Mouse (Mus musculus) CD4-positive helper T cell, adult 2 months (primary cell): ENCODE measurements at regions not wholly inside any gene's neighbourhood (a gene's known extent, or its start where the extent isn't known, plus 50 kb on each side); places are given as distances from the start of the nearest gene placed in this dataset.
"Not testable (repeated sequence)": the region's sequence is repeated elsewhere in the genome, so short reads cannot be mapped to it uniquely, and the experiment has no call there.

Source experiments
- DNase-seq: peaks from one replicate; pipeline ENCODE4 v3.0.0-alpha.2; 2012; ENCODE audit warnings: low read depth, missing footprints, low spot score

DNA sequence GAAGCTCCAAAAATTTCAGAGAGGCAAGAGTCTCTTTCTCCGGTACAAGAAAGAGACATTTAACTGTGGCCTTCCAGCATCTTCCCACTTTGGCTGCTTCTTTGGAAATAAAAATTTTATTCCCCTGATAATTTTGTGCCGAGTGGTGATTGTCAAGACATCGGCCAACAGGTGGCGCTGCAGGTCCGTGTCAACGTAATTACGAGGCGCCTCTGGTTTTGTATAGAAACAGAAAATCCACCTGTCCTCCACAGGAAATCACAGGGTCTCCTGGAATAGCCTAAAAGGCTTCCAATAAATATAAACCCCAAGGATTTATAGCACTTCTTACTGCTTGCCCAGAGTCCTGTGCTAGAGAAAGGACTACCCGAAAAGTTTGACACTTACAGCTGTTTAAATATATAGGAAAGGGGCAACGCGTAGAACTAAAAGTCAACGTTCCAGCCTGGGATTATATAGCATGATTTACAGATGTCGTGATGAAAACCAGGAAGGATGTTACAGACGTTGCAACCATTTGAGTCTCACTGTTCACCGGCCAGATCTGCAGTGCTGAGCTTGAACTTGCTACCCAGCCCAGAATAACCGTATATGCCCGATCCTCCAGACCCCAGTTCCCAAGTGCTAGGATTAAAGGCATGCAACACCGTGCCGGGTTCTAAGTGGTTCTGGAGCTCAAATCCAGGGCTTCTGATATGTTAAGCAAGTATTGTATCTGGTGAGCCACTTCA lies 251.3 kb upstream of the Tgfbr2 start:
- DNase-seq: peak; percentile 54

DNA sequence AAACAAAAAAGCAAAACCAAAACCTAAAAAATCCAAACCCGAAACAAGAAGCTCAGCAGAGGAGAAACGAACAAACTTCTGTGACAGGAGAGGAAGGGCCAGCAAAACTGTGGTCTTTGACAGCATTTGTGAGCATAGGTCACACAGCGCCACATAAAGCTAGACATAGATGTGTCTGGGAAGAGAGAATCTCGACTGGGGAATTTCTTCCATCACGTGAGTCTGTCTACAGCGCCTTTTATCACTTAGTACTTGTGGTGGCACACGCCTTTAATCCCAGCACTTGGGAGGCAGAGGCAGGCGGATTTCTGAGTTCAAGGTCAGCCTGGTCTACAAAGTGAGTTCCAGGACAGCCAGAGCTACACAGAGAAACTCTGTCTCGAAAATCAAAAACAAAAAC lies 250.2 kb upstream of the Tgfbr2 start:
- DNase-seq: not testable (repeated sequence)

DNA sequence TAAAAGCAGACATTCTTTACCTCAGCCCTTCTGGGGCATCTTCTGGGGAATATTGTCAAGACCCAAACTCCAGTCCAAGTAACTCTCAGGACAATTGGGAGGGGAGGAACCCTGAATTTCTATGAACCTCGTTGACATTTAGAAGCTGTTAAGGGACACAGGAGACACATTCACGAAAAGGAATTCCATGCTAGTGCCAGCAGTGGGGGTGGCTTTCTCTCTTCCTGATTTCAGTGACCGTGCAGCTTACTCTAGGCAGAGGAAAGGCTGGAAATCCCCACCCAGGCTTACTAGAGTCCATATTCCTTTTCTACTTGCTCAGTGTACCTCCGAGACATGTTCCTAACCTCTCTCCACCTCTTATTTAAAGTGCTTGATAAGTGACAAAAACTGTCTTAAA lies 239.9 kb upstream of the Tgfbr2 start:
- DNase-seq: no peak

DNA sequence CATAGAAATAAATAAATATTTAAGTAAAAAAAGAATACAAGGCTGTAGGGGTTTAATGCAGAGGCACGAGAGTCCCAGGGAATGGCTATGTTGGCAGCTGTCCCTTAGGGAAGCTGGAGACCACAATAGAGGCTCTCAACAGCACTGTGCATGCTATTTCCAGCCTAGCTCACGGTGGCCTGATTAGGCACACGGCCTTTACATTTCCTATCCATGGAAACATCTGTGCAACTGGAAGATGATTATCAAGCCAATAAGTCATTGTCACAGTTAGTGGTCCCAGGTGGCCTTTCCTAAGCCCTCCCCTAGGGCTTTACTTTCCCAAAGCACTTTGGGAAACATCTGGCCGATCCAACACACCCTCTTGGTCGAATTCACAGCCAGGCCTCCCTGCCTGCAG lies 235.9 kb upstream of the Tgfbr2 start:
- no peak for DNase-seq

DNA sequence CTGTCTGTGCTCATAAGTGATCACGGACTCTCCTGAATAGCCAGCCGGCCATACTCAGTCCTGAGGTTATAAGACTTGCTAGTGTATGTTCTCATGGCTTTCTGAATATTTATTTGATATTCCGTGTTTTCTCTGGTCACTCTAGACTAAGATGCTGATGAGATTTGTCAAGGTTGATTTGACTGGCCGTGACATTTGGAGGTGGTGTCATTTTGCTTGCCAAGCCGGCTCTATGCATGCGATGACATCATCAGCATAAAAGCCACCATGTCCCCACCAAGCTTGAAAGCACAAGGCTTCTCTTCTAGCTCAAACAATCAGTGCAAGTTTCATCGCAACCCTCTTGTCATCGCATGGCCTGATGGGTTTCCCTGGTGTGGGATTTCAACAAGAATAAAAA lies 235.3 kb upstream of the Tgfbr2 start:
- DNase-seq: no peak

DNA sequence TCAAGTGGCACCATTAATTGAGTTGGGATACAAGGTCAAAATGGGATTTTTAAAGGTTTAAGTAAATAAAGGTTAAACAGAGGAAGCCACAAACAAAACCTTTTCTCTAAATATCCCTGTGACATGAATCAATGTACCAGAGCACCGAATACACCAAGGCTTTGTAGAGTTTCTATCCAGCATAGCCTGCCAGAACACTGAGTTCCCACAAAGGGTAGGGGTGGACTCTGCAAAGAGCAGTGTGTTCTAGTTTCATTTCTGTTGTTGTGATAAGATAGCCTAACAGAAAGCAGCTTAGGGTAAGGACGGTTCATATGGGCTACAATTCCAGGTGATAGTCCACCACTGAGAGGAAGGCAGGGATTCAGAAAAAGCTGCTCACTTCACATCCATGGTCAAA lies 233.0 kb upstream of the Tgfbr2 start:
- DNase-seq: no peak

DNA sequence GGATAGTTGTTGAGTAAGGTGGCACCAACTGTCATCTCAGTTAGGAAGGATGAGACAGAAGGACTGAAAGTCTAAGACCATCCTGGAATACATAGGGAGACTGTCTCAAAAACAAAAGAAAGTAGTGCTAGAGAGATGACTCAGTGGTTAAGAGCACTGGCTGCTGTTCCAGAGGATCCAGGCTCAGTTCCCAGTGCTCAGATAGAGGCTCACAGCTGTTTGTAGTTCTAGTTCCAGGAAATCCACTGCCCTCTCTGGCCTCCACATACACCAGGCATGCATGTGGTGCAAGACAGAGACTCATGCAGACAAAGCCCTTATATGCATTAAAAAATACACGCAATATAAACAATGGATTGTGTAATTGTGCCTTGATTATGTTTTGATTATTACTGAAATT lies 229.9 kb upstream of the Tgfbr2 start:
- DNase-seq: no peak

DNA sequence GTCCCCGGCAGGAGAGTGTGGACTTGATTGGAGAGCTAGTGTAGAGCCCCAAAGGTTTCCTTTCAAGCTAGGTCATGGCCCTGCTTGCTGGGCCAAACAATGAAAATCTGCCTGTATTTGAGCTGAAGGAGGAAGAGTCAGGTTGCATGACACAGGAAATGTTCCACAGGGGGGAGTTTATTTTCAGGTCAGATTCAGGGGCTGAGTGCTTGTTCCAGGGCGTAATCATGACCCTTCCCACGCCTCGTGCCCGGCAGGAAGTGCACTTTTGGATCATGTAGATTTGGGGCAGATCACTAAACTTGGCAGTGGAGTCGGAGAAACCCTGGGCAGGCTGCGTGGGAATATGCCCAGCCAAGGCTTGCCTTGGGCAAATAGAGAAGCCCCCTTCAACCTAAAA lies 226.7 kb upstream of the Tgfbr2 start:
- DNase-seq: no peak

DNA sequence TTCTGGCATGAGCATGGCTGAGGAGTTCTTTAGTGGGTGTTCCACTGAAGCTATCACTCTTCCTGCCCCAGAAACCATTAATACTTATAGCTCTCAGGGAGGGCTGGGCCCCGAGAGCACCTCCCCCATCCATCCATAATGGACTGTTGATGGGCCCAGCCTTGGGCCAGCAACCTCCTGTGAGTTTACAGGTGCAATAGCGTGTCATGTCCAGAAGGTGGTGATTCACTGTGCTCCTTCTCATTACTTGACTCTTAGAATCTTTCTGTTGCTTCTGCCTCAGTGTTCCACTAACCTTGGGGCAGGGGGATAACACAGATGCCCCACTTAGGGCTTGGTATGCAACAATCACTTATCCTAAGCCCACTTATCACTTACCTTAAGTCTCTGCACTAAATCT lies 225.1 kb upstream of the Tgfbr2 start:
- peak; percentile 17 for DNase-seq

DNA sequence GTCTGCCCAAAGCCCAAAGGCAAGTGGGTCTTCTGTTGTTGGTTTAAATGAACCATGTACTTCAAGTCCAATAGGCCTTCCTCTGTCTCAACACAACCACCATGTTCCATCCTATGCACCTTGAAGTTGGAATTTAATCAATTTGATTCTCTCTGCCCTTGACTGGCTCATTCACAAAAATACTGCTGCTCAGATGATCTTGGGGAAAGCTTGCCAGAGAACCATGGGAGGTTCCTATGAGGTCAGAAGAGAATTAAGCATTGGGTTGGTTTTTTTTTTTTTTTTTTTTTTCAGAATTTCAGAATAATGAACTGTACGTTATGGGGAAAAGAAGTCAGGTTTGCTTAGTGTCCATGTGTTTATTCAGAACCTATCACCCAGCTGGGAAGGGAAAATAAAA lies 224.1 kb upstream of the Tgfbr2 start:
- DNase-seq: no peak

DNA sequence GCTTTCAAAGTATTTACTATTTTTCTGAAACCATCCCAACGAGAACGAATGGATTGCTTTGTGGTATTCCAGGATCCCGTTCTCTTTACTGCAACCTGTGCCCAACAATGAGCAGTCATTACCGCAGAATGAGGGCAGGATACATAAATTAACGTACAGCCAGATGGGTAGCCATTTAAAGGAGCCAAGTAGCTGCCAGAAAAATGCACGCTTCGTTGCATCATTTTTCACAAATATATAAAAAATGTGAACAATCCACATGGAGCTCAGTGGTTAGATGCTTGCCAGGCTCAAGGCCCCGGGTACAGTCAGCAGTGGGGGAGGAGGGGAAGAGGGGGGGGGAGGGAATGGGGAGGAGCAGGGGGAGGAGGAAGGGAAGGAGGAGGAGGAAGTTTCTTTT lies 217.1 kb upstream of the Tgfbr2 start:
- no peak for DNase-seq

DNA sequence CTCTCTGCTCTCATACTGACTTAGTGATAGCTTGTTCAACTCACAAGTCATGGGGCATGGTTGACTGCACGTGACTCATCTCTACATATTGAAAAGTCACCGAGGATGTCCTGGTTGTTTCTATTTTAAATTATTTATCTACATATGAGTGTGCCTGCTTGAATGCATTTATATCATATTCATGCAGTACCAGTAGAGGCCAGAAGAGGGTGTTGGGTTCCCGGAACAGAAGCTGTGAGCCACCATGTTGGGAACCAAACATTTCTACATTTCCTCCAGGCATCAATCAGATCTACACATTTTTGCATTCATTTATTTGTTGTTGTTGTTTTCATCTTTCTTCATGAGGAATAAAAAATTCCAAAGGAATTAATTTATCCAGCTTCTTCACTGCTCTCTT lies 214.6 kb upstream of the Tgfbr2 start:
- no peak for DNase-seq

DNA sequence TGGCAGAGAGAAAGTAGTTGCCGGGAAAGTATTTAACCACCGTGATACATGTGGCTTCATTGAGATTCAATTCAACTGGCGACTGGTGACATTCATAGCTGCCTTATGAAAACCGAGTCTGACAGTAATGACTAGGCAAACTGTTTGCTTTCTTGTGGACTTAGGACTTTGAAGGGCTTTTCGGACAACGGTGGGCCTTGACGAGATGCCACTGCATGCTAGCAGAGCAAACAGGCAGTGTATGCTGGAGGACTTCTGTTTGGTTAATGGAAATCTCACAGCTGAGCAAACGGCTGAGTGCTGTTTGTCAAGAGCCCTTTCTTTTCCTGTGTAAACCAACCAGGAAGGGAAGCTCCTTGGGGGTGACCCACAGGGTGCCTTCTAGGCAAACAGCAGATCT lies 213.7 kb upstream of the Tgfbr2 start:
- DNase-seq: no peak

DNA sequence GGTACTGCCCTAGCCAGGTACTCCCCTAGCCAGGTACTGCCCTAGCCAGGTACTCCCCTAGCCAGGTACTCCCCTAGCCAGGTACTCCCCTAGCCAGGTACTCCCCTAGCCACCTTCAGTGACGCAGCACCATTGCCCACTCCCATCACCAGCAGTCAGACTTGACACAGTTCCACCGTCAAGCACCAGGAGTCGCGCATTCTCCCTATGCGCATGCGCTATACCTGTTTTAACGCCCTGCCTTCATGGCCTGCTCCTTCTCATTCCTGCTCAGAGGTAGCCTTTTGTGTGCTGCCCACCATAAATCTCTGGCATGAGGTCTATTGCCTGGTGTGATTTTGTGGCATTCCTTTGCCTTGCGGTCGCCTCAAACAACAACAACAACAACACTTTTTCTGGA lies 212.9 kb upstream of the Tgfbr2 start:
- DNase-seq: no peak

DNA sequence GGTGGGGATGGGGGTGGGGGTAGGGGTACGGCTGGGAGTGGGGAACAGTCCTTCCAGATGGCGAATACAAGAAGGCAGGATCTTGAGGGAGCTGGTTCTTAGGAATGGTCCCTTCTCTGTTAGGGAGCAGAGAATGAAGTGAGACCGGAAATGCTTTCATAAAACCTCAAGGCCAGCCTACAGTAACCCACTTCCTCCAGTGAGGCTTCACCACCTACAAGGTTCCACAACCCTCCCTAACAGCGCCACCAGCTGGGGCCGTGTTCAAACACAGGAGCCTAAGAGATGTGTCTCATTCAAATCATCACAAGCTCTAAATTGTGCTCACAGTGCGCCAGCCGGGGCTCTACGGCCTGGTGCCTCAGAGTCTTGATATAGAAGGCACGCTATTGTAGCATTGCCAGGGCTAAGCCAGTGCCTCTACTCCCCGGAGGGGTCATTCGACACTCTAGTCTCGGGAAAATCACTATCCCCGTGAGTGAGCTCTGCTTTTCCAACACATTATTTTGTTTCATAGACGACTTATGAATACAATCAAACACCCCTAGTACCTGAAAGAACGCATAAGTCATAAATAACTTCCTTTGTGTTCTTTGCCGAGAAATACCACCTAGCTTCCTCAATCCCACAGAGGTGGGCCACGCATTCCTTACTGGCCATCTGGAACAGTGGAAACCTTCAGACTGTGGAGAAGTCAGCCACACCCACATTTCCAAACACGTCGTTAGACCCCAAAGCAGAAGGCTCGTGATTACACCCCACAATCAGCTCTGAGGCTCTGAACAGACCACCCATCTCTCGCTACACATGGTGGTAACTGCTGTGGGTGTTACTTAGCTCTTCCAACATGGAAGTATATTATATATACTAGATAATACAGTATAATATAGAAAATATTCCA lies 209.3 kb upstream of the Tgfbr2 start:
- DNase-seq: peak; percentile 92

DNA sequence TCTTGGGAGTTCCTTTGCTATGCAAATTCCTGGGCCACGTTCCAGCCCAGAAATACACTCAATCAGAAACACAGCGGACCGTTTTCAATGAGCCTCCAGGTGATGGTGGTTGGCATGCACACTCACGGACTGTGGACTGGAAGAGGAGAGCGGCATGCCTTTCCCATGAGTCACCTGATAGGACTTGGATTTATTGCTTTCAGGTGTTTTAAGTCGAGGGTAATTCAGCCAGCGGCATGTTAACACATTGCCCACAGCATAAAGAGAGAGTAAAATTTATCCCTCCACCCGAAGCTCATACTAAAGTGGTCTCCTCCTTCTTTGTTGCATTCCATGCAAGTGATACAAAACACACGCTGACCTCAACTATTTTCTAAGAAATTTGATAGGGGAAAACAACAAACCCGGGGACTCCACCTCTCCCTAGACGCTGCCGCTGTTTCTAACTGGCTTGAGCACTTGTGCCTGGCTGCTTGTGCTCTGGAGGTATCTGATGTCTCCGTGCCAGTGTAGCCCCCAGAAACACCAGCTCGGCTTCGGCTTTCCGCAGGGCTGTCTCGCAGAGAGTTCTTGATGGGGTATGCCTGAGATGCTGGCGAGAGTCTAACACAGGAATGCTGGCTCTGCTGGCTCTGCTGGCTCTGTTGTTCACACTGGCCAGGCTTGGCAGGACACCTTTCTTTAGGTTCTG lies 208.4 kb upstream of the Tgfbr2 start:
- DNase-seq: peak; percentile 23

DNA sequence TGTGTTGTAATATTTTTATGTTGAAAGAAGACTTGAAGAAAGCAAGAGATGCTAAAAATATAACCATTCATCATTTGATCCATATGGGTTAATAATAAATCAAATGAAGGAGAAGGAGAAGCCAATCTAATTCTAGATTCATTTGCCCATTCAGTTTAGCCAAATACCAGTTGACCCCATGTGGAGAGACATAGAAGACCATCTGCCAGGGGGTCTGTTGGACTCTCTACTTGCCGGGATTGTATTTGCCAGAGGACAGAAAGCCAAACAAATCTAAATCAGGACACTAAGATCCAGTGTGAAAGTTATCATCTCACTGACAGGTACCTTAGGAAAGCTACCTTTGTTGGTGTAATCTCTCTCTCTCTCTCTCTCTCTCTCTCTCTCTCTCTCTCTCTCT lies 202.5 kb upstream of the Tgfbr2 start:
- DNase-seq: no peak

DNA sequence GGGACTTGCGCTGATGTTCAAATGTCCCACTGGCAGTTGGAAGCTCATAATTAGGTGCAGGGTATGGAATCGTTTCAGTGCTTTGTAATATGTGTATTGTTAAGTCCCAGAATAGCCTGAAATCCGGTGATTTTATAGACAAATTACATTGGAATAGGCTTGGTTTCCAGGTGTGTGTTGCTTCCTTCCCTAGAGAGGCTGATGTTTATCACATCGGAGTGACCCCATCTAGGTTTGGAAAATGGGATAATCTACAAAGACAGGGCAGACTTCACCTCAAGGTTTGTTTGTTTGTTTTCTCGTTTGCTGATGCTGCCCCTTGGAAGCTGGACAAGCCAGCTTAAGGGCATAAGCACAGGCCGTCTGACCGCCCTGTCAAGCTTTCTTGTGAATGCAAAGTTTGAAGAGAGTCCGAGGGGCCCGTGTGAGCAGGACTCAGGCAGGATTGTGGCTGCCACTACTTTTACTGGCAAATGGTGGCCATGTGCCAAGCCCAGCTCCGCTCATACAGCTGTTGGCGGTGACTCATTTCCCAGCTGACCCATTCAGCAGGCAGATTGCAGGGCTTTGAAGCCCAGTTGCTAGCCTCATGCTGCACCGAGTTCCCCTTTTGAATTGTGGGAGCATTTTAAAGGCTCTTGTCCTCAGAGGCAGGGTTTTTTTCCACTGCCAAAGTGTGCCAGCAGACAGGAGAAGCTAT lies 200.6 kb upstream of the Tgfbr2 start:
- no peak for DNase-seq

DNA sequence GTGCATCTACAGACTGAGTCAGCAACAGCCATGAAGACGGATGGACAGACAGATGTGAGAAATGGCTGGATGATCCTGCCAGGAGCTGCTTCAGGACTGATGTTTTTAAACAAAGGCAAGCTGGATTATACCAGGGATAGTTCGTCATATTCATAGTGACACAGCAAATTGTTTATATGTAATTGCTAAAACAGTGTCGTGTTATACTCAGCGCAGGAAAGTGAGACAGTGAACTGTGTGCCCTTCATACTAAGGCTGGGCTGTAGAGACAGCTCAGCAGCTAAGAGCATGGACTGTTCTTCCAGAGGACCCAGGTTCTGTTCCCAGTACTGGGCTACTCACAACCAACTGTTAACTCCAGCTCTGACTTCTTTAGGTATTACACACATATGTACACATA lies 199.2 kb upstream of the Tgfbr2 start:
- no peak for DNase-seq

DNA sequence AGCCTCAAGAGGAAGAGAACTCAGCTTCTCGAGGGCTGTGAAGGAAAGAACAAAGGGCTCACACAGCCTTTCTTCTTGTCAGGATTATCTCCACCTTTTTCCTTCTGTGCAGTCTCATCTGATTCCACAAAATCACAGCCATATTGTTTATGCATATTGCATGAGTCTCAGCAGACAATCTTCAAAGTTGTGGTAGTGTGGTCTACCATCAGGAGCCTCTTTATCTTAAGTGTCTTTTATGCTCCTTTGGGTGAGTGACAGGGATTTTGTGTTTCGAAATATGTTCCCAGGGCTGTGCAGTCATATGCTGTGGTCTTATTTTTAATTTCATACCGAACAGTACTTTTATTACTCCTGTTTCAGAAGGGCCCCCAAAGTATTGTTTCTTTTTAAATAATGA lies 198.2 kb upstream of the Tgfbr2 start:
- DNase-seq: no peak

DNA sequence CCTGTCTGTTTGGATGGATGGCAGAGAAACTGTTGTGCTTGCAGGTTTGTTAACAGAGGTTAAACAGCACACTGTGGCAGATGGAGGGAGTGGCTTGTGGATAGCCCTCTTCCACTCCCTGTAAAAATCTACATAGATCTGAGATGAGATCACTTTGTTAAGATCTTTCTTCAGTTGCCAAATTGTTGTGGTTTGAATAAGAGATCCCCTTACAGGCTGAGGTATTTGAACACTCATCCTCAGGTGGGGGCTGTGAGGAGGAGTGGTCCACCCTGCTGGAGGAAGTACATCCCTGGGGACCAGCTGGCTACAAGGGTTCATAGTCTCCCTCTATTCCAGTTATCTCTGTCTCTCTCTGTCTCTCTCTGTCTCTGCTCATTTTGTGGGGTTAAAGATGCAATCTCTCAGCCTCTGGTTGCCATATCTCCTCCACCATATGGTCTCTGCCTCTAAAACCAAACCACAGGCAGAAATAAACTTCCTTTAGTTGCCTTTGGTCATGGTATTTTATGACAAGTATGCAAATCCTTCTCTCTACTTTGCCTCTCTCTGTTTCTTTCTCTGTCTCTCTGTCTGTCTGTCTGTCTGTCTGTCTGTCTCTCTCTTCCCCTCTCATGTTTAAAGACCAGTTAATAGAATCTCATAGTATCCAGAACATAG lies 194.0 kb upstream of the Tgfbr2 start:
- DNase-seq: peak; percentile 82
